Mouse (Mus musculus) cerebellum, postnatal 4 days (tissue): ENCODE data around the gene Rita1.

Experiments used
- DNase-seq, 2 experiments: peaks; one replicate each; pipeline ENCODE4 v3.0.0; 2022; ENCODE audit warnings: low spot score in 2 of 2, mixed read lengths in 1 of 2

Rita1 gene

GRCm38 (mm10) chr5:120571056-120571740 lies 41.2 kb downstream of the Rita1 start:
- DNase-seq, result peak in 1 of 2 experiments; percentile 49

DNA sequence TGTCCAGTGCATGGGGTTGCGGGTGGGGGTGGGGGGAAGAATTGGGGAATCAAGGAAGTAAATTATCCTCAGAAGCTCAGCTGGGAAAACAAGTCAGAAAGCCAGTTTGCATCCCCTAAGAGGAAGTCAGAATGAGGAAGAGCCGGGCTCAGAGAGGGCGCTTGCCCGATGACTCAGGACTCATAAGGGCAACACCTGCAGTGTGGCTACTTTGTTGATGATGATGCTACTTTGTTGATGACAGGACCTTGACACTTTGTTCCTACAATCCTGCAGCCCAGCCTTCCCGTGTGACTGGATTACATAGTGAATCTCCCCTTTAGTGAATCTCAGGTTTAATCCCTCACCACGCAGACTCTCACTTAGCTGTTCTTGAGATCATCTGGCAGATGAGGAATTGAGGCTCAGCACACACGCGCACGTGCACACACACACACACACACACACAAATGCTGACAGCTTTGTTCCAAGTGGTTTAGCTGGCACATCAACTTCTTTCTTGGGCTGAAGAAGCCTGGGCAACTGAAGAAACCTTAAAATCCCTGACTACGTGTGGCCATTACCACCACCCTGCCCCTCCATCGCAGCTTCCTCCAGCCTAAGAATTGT lies 42.0 kb downstream of the Rita1 start:
- no peak for DNase-seq

GRCm38 (mm10) chr5:120569791-120570190 lies 42.6 kb downstream of the Rita1 start:
- DNase-seq, result no peak

- DNase-seq, result no peak
Measured at GRCm38 (mm10) chr5:120568964-120569363, 43.4 kb downstream of the Rita1 start.

- DNase-seq, result peak in 1 of 2 experiments; percentile 57
Measured at GRCm38 (mm10) chr5:120568336-120568768, 44.0 kb downstream of the Rita1 start.

DNA sequence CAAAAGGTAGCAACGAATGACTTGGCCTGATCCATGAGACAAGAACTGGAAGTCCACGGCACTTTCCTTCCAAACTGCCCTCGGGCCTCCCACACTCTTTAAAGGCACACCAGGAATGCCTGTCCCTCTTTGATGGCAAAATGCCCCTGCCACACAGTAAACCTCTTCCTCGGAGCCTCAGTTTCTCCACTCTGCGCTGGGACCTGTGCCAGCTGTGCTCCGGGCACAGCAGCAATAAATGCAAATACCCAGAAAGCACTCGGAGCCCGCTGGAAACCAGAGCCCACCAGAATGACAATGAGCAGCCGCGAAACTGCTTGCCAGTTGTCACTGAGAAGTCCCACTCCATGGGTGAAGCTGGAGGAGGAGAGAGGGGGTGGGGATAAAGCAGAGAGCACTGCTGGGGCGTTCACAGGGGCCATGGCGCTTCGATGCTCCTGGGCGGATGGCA lies 44.6 kb downstream of the Rita1 start:
- DNase-seq, result peak in 1 of 2 experiments; percentile 47

- DNase-seq, result peak in 1 of 2 experiments; percentile 69
Measured at GRCm38 (mm10) chr5:120567253-120567701, 45.1 kb downstream of the Rita1 start.

DNA sequence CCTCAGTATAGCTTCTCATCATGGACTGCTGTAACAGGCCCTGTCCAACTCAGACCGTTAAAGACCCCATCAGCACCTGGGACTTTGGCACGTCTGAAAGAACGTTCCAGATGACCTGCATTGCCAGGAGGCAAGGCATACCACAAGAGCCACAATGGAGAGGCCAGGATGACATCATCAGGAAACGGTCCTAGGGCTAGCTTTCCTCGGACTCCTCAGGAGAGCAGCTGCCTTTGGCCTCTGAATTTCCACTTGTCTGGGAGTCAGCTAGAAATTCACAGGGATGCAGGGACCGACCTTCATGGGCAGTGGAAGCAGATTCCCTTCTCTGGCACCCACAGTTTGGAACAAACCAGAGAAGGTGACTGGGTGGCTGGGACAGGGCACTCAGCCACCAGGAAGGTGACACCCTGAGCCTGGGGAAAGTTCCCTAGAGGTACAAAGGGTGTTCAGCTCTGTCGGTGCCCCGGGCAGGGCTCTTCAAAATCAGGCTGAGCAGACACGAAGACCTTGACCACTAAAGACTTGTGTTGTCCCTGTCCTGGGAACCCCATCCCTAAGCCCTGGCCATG lies 45.6 kb downstream of the Rita1 start:
- DNase-seq, result peak in 1 of 2 experiments; percentile 37

DNA sequence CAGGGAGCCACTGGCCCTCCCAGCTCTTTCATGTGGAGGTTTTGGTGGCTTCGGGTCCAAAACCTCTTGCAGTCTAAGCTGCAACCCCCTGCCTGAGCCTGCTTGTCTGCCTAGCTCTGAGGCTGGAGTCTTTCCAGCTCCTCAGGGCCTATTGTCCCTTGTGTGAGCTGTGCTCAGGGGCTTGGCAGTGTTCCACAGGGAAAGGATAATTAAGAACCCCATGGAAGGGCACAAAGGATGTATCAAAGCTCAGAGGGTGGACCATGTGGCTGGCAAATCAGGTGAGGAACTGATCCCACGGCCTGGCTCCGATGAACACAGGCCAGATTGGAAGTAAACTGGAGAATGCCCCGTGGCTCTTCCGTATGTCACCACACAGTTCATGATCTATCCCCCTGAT lies 46.3 kb downstream of the Rita1 start:
- DNase-seq, result peak in 1 of 2 experiments; percentile 74

DNA sequence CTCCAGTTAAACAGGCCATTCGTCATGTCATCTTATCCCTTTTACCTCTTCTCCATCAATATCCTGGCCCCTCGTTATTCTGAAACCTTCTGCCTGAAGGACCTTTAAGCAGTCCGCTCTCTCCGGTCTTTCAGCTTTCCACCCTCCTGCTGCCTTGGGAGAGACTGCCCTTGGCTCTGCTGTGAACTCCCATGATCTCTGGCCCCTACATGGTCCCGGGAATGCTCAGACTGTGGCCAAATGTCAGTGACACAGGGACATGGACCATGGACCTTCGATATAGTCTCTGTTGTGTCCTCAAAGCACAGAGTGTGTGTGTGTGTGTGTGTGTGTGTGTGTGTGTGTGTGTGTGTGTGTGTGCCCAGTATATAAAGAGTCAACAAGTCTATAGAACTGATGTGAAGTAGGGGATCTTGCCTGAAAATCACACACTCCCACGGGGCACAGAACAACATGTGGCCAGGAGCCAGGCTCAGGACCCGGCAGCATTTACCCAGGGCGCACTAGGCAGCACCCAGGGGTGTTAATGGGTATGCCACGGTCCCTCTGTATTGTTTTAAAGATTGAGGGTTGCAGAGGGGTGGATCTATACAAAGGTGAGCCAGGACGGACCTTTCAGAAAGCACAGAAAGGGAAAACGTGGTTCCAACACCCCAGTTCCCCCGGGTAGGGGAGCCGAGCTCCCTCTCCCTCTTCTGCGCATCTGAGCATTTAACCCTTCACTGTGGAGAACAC lies 47.1 kb downstream of the Rita1 start:
- no peak for DNase-seq

GRCm38 (mm10) chr5:120563914-120564311 lies 48.5 kb downstream of the Rita1 start:
- no peak for DNase-seq

DNA sequence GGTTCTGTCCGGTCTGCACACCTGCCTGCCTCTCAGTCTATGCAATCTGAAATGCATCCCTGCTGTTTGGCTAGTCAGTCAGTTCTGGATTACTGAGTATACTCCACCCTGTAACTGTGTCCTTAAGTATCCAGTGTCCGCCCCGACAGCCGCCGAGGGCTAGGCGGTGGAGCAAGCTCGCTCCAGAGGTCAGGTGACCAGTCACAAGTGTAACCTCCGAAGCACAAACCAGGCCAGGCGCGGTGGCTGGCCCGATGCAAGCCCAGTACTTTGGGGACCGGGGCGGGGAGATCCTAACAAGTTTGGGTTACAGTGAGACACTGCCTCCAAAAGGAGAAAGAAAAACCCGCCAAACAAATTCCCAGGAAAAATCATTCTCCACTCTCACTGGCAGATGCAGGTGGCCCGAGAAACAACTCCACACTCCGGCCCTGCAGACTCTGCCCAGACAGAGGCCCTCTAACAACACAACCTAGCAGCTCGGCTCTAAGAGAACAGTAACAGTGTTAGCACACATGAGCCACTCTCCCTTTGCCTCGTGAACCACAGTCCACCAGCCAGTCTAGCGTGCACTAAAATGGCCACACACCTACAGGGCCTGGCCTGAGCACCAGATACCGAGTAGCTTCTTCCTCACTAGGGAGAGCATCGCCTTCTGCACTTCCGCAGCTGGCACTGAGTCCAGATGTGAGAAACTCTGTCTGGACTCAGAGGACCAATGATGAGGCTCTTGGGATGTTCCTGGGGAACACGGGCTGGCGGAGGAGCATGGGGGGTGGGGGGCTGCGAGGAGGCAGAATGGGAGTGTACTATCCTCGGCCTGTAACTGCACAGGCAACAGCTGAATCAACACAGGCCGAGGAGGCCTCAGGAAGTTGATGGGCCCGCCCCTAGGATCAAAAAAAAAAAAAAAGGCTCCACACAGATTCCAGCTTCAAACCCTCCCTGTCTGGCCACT lies 49.2 kb downstream of the Rita1 start:
- no peak for DNase-seq

DNA sequence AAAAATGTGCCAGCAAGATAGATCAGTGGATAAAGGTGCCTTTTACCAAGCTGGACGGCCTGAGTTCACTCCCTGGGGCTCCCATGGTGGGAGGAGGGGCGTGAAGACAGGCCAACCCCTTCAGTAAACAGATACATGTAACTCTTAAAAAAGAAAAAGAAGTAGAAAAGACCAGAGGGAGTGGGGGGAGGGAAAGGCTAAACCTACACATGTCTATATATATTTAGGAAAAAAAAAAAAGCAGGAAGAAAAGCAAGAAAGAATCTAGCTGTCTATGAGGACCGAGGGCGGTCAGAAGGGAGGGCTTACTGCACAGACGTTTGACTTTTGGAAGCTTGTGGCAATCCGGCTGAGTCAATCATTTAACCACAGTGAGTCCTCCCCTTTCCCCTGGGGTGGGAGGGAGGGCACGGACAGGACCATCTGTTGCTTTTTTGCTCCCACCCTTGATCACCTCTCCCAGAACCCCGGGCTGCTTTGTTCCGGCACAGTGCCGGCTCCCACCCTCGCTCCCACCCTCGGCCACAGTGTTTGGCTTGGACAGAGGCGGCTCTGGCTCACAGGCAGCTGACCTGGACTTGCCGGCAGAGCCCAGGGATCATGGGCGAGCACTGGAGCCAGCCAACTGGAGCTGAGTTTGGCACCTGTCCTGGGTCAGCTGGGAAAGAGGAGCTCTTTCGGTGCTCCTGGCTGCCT lies 51.6 kb downstream of the Rita1 start:
- peak in 1 of 2 experiments; percentile 65 for DNase-seq

- DNase-seq, result no peak
Measured at GRCm38 (mm10) chr5:120560129-120560615, 52.2 kb downstream of the Rita1 start.

- no peak for DNase-seq
Measured at GRCm38 (mm10) chr5:120558762-120559161, 53.6 kb downstream of the Rita1 start.

DNA sequence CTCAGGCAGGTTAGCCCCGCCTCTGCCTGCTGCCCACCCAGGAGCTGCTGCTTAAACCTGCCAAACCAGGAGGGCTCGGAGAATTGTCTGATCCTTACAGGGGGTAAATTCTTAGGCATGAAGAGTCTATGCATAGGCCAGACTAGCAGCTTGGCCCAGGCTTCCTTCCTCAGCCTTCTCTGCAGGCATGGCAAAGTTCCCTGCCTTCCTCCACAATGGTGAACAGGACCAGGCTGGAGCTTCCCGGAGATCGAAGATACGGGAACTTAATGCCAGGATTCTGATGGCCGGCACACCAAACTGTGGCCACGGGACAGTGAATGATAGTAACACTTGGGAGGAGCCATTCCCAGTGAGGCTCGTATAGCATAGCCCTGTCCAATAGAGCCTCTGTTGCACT lies 54.3 kb downstream of the Rita1 start:
- no peak for DNase-seq

DNA sequence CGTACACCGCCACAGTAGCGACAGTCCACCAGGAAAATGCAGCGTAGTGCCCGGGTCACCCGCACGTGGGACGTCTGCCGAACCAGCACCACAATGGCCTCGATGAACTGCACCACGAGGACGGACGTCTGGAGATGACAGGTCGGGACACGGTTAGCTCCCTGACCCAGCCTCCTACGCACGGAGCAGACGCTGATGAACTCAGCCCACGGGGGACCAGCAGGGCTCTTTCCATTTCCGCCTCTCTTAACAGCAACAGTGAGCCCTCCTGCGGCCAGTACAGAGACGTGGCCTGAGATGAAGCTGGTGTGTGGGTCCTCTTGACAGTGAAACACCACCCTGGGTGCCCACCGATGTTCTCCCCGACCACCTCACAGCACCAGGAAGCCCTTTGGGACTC lies 56.5 kb downstream of the Rita1 start:
- no peak for DNase-seq

DNA sequence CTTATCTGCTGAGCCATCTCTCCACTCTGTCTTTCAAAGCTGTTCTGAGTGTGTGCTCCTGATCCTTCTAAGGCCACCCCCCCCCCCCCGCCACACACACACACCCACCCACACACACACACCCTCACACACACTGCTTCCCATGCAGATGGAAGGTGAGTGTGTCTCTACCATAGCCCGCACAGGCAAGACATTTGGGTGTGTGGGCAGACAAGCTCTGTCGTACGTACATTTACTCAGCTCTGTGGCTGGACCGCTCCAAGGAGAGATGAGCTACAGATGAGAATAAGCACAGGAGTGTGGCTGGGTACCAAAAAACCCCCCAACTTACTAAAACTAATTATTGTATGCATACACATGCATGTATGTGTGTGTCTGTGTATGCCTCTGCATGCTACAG lies 61.7 kb downstream of the Rita1 start:
- DNase-seq, result no peak

DNA sequence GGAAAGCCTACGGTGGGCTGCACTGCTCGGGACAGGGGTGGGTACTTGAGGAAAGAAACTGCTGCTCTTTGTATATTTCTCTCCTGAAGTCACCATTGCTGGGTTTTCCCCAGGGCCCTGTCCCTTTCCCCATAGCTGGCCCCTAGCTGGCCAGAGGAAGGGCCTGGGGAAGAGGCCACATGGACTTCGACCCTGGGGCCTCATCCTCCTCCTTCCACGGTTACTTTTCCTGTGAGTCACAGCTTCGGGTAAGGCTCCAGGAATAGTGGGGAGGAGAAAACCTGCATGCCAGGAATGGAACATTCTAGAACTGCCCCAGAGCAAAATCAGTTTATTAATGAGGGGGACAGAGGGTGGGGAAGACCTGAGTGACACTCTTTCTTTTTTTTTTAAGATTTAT lies 62.3 kb downstream of the Rita1 start:
- DNase-seq, result no peak

GRCm38 (mm10) chr5:120548236-120548850 lies 64.0 kb downstream of the Rita1 start:
- DNase-seq, result no peak
